Mouse (Mus musculus) cerebellum, postnatal 36 days (tissue): Measurements from ENCODE around the gene Btn1a1.

Source experiments
- DNase-seq, 2 experiments: peaks; one replicate each; pipeline ENCODE4 v3.0.0; 2021 to 2022; ENCODE audit warnings: mixed read lengths in 2 of 2

Gene Btn1a1

DNA sequence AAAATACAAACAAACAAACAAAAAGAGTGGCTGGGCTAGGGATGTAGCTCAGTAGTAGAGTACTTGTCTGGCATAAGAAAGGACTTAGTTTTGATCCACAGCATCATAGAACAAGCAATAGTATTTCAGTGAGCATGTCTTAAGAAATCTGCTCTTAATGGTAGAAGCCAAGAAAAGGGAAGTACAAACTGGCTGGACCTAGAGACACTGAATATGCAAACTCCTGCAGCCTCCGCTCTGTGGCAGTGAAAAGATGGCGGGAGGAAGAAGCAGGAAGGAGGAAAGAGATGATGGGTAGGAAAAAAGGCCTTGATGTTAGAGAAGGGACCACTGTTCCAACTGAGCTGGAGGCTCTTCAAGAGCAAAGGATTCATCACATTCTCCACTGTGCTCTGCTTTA, 17.5 kb upstream of the Btn1a1 start:
- no peak for DNase-seq

DNA sequence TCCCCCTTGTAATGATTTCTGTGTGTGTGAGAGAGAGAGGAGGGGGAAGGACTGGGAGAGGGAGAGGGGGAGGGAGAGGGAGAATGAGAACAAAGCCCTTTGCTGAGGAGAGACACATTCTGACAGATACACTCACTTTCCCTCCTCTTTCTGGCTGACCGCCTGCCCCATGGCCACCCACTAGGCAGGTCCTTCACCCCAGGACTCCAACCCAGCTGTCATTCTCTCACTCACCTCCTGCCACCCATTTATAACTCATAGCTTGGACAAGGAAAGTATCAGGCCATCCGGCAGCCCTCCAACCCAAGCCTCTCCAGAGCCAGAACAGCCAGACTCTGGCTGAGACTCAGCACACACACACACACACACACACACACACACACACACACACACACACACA, 10.0 kb upstream of the Btn1a1 start:
- no peak for DNase-seq

DNA sequence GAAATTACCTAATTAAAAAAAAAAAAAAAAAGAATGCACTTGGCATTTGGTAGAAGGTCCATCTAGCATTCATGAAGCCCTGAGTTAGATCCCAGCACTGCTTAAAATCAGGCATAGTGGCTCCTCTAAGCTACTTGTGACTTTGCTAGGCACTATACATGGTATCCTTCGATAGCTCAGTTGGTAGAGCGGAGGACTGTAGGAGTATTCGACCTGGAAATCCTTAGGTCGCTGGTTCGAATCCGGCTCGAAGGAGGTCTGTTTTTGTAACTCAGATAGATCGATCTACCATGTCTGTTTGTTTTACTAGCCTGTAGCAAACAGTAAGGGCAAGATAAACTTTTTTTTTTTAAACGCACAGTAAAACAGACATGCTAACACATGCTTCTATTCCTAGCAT, 1.2 kb upstream of the Btn1a1 start:
- peak; percentile 58 to 78 for DNase-seq

DNA sequence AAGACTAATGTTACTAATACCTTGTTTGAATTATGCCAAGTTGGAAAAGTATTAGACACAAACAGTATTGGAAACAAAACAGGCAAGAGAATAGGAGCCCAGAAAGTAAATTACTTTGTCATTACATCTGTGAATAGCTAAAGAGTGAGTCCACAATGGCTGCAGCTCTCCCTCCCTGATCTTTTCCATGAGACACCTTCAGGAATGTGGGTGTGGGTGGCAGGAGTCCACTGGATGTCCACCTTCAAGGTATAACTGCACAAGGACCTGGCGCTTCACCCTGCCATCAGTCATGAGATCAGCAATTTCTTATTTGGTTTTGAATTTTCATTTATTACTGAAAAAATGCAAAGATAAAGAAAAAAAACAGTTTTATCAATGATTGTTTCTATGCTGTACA, 605 bp upstream of the Btn1a1 start:
- no peak for DNase-seq

DNA sequence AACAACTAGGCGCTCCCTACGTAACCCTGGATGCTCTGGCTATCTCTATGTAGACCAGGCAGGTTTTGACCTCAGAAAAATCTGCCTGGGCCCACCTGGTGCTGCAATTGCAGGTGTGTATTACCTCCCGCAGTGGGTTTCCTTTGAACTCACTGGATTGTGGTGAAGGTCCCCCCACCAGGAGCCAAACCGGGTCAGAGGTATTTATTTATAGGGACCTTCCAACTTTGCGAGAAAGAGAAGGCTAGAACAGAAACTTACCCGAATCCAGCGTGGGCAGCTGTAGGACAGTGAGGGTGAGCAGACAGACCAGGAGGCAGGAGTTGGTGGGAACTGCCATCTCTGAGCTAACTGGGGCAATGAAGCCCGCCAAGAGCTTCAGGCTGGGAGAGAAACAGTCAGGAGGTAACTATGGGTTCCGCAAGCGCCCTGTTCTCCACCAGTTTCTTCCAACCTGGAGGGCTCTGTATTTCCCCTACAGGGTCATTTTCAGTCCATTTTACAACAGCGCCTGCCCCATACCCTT, 797 bp downstream of the Btn1a1 start:
- no peak for DNase-seq

DNA sequence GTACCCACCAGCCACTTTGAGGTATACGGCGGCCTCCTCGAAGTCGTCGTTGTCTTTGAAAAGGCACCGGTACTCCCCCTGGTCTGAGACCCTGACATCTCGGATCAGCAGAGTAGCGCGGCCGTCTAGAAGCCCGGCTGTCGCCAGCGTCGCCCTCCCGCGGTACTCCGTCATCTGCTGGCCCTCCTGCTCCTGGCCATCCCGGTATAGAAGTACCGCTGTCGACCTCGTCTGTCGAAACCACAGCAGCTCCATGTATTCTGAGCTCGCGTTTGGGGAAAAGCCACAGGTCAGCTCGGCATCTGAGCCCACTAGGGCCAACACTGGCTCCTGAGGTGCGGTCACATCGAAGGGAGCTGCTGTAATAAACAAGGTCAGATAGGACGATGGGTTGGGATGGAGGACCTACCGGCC, 1.5 kb downstream of the Btn1a1 start:
- DNase-seq: peak; percentile 46 to 56

DNA sequence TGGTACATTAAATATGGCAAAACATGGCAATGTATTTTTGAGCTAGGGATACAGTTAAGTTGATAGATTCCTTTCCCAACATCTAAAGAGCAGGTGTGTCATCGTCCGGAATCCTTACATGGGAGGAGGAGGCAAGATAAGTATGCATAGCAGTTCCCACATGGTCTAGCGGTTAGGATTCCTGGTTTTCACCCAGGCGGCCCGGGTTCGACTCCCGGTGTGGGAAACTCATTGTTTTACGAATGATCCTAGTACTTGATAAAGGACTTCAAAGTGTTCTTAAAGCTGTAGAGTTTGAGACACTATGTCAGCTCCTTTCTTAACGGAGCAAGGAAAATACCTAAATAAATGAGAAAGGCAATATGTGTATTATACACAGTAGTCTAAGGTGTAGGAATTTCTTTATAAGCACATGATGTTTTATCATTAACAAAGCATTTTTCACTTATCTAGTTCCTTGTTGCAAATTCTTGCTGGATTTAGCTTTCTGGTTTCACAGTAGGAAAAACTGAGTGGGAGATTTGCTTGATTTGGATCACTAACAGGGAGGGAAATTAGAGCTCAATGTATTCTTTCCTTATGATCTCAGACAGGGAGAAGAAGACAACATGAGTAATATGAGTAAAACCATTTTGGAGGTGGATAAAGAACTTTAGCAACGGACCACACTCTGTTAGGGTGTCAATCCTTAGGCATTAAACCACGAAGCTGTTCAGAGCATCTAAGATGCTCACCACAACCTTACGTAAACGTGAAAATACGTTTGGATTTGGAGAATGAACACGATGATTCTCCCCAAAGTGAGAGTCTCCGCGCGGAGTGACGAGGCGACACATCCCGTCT, 2.1 kb downstream of the Btn1a1 start:
- peak; percentile 87 to 94 for DNase-seq

DNA sequence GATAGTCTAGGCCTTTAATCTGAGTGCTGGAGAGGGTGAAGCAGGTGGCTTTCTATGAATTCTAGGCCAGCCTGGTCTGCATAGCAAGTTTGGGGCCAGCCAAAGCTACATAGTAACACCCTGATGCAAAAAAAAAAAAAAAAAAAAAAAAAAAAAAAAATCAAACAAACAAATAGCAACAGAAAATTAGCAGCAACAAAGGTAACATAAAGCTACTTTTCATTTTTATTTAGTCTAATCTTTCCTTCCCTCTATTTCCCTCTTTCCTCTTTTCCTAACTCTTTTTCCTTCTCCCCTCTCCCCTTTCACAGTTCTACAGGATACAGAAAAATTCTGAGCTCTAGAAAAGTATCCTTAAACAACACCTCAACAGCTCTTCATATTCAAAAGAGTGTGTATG, 3.0 kb downstream of the Btn1a1 start:
- DNase-seq: no peak

DNA sequence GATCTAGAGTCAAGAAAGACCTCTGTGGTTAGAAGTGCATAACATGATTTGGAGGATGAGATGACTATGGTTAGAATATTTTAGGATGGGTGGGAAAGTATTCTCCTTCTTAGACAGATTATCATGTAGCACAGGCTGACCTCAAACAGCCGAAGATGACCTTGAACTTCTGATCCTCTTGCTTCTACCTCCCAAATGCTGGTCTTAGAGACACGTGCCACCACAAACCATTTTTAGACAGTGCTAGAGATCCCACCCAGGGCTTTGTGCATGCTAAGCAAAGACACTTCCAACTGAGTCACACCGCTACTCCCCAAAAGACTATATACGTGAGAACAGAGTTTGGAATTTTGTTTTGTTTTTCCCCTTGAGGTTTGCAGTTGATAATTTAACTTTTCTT, 3.6 kb downstream of the Btn1a1 start:
- no peak for DNase-seq

DNA sequence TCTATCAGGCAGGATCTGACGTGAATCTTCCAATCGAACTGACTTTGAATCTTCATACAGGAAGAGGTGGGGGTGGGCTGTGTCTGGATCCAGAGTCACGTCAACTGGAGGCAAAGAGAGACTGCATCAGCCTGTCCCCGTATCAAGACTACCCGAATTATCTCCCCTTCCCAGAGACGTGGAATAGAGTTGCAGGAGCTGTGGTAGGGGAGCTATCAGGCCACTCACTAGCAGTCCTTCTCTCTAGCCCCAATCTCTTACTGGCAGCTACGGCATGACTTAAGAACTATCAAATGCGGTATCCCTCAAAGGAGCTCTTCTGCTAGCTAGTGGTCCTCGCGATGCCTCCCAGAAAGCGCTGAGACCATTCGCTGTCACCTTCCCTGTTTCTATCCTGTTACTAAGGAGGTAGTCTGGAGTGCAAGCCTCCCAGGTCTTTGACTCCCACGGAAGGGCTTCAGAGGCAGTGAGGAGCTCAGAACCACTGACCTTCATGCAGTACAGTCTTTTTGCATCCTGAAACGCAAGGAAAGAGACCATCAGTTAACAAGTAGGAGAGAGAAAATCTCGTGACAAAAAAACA, 6.3 kb downstream of the Btn1a1 start:
- no peak for DNase-seq

DNA sequence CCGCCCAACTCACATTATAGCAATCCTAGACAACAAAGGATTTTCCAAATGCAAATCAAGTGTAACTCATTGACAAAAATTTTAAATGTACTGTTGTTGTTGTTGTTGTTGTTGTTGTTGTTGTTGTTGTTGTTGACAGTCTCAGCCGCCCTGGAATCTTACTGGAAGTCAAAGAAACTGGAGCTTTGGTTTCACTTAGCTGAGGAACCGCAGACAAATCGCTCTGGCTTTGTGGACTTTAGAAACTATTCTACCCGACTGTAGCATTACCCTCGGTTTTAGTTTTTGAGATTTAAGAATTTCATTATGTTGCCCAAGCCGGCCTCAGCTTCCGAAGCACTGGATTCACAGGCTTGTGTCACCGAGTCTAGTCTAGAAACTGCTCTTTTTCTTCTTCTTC, 11.8 kb downstream of the Btn1a1 start:
- DNase-seq: no peak

DNA sequence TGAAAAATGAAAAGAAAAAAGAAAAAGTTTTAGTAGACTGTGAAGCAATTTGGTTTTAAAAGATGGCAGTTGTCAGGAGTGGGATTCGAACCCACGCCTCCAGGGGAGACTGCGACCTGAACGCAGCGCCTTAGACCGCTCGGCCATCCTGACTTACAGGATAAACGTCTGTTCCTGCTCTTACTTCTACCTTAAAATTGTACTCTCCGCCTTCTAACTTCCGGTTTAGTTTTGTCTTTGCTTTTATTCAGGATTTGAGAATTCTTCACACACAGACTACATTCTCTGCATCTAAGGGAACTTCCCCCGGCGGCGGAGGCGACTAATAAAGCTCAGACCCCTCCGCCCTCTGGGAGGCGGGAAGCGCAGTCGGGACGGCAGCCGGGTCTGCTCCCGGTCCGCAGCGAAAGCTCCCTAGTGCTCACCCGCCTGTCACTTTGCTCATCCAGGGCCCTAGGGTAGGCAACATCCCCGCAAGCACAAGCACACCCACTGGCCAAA, 12.3 kb downstream of the Btn1a1 start:
- peak; percentile 72 to 81 for DNase-seq

DNA sequence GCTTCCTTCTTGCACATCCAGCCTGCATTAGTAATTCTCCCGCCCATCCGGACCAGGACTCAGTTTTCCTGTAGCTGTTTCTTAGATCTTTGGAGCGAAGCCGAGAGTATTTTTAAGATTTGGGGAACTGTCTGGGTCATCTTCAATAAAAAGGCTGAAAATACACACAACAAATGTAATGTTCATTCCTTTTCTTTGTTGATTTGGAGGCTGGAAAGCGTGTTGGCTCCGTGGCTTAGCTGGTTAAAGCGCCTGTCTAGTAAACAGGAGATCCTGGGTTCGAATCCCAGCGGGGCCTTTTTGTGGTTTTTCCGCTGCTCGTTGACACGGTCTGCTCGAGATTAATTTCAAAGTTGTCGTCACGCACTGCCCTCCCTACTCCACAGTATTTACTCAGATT, 15.3 kb downstream of the Btn1a1 start:
- DNase-seq: peak; percentile 88 to 95

DNA sequence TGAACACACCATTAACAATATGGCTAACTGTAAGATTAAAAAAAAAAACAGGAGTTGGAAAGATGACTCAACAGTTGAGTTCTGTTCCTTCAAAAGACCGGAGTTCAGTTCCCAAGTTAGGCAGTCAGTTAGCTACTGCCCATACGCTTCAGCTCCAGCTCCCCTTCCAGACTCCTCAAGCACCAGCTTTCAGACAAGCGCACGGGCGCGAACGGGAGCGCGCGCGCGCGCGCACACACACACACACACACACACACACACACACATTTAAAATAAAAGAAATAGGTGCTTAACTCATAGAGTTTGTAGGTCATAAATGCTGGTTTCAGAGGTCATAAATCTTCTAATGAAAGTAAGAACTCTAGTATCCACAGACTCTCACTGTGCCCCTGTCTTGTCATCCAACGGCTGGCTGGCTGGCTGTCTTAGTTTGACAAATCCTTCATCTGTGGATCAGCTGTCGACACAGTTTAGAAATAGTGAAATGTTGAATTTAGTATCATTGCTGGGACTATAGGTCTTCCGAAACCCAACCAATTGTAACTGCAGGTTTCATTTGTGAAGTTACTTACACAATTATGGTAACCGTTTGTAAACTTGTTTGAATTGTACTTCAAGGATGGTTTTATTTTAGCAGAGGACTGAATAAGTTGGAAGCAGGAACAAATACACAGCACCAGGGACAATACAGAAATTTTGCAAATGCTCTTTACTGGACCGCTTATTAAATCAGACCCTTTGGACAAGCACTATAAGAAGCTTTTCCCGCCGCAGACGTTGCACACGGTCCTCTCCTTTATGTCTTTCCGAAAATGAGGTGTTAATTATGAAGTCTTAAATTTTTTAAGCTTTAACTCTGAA, 16.2 kb downstream of the Btn1a1 start:
- peak; percentile 58 to 61 for DNase-seq

DNA sequence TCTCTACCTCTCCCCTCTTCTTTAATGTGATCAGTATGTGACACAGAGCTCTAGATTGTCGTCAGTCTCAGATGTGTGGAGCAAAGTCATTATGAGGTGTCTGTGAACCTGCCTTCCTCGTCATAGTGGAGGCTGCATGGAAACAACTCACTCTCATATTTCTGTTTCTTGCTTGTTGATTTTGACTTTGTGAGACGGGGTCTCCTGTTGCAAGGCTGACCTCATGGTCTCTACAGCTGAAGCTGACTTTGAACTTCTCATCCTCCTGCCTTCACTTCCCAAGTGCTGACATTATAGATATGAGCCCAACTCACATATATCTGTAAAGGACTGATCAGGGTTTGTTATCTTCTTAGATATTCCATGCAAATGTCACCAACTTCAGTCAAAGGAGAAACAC, 16.9 kb downstream of the Btn1a1 start:
- no peak for DNase-seq

DNA sequence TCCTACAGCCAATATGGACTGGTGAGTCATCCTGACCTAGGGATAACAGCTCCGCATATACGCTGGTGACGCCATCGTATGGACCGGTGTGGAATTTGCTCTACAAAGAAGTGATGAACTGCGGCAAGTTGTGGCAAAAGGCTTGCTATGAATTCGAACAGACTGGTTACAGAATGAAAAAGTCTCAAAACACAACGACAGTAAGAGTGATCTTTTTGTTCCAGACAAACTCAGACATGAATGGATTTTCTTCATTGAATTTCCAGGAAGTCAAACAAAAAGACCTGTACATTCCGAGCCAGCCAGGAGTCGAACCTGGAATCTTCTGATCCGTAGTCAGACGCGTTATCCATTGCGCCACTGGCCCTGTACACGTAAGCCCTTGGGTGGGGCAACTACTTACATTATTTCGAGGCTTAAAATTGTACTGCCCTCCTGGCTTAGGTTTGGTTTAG, 19.2 kb downstream of the Btn1a1 start:
- peak; percentile 87 to 96 for DNase-seq

DNA sequence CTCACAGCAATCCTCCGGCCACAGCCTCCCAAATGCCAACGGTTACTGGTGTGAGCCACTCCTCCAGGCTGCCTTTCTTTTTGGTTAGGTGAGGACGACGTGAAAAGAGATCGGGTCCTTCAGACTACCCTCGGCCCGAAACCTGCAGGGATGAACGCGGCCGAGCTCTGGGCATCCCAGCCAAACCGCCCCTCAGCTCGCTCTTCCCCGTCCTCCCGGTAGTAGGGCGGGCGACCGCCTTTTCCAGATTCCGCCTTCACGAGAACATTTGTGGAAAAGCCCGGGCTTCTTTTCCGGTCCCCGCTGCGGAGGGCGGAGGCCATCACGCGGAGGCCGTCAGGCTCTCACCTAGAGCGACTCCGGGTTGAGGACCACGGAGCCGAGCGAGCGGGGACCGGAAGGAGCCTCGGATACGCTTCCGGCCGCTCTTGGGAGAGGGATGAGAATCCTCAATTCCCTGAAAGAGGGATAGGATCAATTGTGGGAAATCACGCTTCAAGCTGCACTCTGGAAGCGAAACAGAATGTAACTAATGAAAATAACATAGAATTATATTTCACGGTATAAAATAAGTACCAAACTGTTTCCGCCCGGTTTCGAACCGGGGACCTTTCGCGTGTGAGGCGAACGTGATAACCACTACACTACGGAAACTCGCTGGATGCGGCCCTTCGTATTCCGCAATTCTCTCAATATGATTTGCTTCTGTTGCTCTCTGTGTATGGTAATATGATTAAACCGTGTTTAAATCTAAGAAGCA, 20.0 kb downstream of the Btn1a1 start:
- peak; percentile 88 to 97 for DNase-seq

DNA sequence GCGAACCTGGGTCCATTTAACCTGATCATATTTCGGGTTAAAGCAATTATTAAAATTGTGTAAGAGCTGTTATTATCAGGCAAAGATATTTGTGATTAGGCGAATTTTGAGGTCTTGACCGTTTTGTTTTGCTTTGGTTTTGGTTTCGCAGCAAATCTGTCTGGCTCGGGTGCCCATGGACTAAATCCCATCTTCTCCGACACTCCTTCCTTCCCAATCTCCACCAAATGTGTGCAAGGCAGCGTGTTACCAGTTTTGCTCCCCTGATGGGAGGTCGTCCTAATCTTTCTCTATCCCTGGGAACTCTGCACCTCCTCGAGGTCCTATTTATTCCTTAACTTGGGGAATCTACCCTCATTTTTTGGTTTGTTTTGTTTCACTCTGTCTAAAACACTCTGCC, 20.5 kb downstream of the Btn1a1 start:
- DNase-seq: no peak

DNA sequence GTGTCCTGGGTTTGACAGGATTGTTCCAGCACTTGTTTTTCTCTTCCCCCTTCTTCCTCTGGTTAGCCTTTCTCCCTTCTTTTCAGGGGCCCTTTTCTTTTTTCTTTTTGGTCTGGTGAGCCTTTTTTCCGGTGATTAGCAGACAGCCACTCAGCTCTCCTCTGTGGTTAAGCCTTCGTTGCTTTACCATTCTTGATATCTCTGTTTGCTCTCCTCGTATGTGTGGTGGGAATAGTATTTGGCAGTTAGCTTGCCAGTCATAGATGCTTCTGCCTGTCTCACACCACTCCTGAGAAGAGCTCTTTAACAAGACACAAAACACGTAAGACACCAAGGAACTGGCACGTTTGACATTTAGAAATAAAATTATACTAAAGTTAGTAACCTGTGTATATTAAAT, 21.2 kb downstream of the Btn1a1 start:
- no peak for DNase-seq

DNA sequence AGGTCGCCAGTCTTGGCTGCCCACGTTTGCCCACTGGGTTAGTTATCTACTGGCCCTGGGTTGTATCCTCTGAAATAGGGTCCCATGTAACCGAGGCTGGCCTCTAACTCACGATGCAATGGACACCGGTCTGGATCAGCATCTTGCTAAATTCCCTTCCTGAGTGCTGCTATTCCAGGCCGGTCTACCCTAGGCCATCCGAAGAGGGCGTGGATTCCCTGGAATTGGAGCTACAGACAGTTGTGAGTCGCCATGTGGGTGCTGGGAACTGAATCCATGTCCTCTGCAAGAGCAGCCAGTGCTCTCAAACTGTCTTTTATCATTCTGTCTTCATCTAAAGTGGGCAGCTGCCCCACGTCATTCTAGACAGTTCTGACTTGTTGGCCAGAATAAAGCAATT, 25.8 kb downstream of the Btn1a1 start:
- no peak for DNase-seq

DNA sequence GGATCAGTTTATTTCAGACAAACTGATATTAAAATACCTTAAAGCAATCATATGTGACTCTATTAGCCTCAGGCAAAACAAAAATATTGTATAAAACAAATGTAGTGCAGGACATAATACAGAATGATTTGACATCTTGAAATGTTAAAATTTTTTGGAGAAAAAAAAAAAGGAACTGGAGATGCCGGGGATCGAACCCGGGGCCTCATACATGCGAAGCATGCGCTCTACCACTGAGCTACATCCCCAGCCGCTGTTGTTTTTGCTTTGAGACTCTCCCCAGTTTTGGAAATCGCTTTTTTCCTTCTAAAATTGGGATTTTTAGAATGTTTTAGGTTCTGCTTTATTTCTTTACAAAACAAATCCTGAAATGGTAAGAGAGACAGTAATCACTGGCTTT, 27.2 kb downstream of the Btn1a1 start:
- peak; percentile 65 to 70 for DNase-seq

DNA sequence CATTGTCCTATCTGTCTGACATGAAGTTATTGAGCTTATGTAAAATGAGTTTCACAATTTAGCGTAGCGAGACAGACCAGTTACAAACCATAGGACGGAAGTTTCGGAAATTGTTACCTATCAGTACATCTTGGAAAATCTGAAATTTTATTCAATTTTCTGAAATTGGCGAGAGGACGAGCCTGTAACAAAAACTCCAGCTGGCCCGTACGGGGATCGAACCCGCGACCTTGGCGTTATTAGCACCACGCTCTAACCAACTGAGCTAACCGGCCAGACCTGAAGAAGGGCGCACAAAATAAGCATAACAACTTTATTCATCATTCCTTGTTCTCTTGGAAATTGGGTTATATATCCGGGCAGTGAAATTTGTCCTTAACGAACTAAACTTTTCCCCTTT, 27.8 kb downstream of the Btn1a1 start:
- DNase-seq: peak; percentile 90 to 97
